Mouse (Mus musculus) embryonic facial prominence, embryonic 11.5 days (tissue): ENCODE results near the gene Lats2. TPM values are rescaled to one million over a fixed set of nuclear protein-coding genes. Genes with fewer than 3 reads are reported as not detected.

ENCODE experiments used
- ATAC-seq: fragments of 200-750 bp; cut with Nextera tagmentation; replicated peaks from 2 replicates; pipeline ENCODE4 v1.8.0; 2017; ENCODE audit warnings: low read depth; ENCODE audit not compliant: insufficient number of reproducible peaks, low FRiP score, low TSS enrichment
- DNase-seq: peaks from one replicate; pipeline ENCODE4 v3.0.0-alpha.2; 2015; ENCODE audit warnings: low spot score
- H3K27ac ChIP-seq: fragments of 300-500 bp; sonication (generic); replicated peaks from 2 replicates; pipeline ENCODE4 v1.5.1; 2014; ENCODE audit warnings: mild to moderate bottlenecking, low read depth, low read length, control low read depth
- H3K27me3 ChIP-seq: fragments of 300-500 bp; sonication (generic); 2 replicates; pipeline ENCODE4 v1.6.1; 2014; ENCODE audit warnings: mild to moderate bottlenecking, low read length, moderate library complexity, mixed read lengths; ENCODE audit not compliant: control insufficient read depth, insufficient read depth
- H3K36me3 ChIP-seq: fragments of 300-500 bp; sonication (generic); replicated peaks from 2 replicates; pipeline ENCODE4 v1.6.1; 2014; ENCODE audit warnings: low read depth, mild to moderate bottlenecking, low read length, moderate library complexity, mixed read lengths; ENCODE audit not compliant: control insufficient read depth, insufficient read depth
- H3K4me1 ChIP-seq: fragments of 300-500 bp; sonication (generic); 2 replicates; pipeline ENCODE4 v1.6.1; 2014; ENCODE audit warnings: low read length, mixed read lengths; ENCODE audit not compliant: control insufficient read depth, insufficient read depth
- H3K4me2 ChIP-seq: fragments of 300-500 bp; sonication (generic); 2 replicates; pipeline ENCODE4 v1.6.1; 2014; ENCODE audit warnings: low read depth, mild to moderate bottlenecking, control low read depth, low read length, moderate library complexity
- H3K4me3 ChIP-seq: fragments of 300-500 bp; sonication (generic); 2 replicates; pipeline ENCODE4 v1.5.1; 2014; ENCODE audit warnings: low read depth, low read length, control low read depth
- H3K9ac ChIP-seq: fragments of 300-500 bp; sonication (generic); replicated peaks from 2 replicates; pipeline ENCODE4 v1.6.1; 2014; ENCODE audit warnings: mild to moderate bottlenecking, control low read depth, low read length
- H3K9me3 ChIP-seq: fragments of 300-500 bp; sonication (generic); replicated peaks from 2 replicates; pipeline ENCODE4 v1.6.1; 2016; ENCODE audit warnings: mild to moderate bottlenecking, low read length, inconsistent platforms, mixed read lengths; ENCODE audit not compliant: control insufficient read depth
- WGBS: fragments of 180-500 bp; shearing (Covaris S2); extraction: QIAGEN DNeasy Blood & Tissue Kit; methylation state at CpG from one replicate; pipeline ENCODE4 v1.1.7; 2014; 5-methylcytosine and 5-hydroxymethylcytosine counted together
- microRNA-seq: library from miRNA; unstranded; fragments of <30 nt; microRNA quantifications from one replicate; pipeline ENCODE4, GENCODE M21; 2016; ENCODE audit warnings: borderline number of aligned reads
- polyA plus RNA-seq: library from polyadenylated mRNA; unstranded; fragments of >200 nt; fragmentation: Nextera tagmentation; extraction: Ambion mirVana; gene quantifications from 2 replicates; pipeline ENCODE4 v1.2.1, GENCODE M21; 2014

The Lats2 gene
- polyA plus RNA-seq, 1 experiment from 2014 or later: 14.0 TPM

GRCm38 (mm10) chr14:57646155-57646554 lies 112.0 kb downstream of the Lats2 start:
- H3K27me3 ChIP-seq: no peaks in the 10 kb centered on the region
- H3K36me3 ChIP-seq: no peaks in the 10 kb centered on the region
- H3K9ac ChIP-seq: no peak overlapping the region
- H3K27ac ChIP-seq: no peak overlapping the region
- WGBS: 74% methylated on average over 4 of the region's 4 CpGs
- H3K4me3 ChIP-seq: no peak overlapping the region
- no peaks in the 10 kb centered on the region for H3K9me3 ChIP-seq
- no peak for ATAC-seq
- H3K4me2 ChIP-seq: no peak overlapping the region
- DNase-seq: no peak
- no peaks in the 10 kb centered on the region for H3K4me1 ChIP-seq

Small RNAs within 50 kb of the gene (microRNA-seq; reads per million reads assigned to microRNA genes)
- gene Mir3077: not detected

Other genes starting within 250 kb of the Lats2 start
- 0.60 and 1.6 TPM in 2 replicates for gene Il17d, start 233.6 kb downstream of the Lats2 start, polyA plus RNA-seq
- 102 and 104 TPM in 2 replicates for gene Eef1akmt1, start 186.8 kb downstream of the Lats2 start, polyA plus RNA-seq
- 37.0 and 38.0 TPM in 2 replicates for gene Xpo4, start 93.0 kb downstream of the Lats2 start, polyA plus RNA-seq
- gene Gm49361, start 12.3 kb downstream of the Lats2 start, polyA plus RNA-seq: not detected in 2 replicates
- 23.3 and 32.7 TPM in 2 replicates for gene Sap18, start 39.8 kb upstream of the Lats2 start, polyA plus RNA-seq
- gene Ska3, start 67.8 kb upstream of the Lats2 start, polyA plus RNA-seq: 49.7 and 53.6 TPM in 2 replicates
- gene Mrpl57, start 67.8 kb upstream of the Lats2 start, polyA plus RNA-seq: 118 and 126 TPM in 2 replicates
- gene Zdhhc20, start 131.9 kb upstream of the Lats2 start, polyA plus RNA-seq: 56.9 and 64.4 TPM in 2 replicates
- gene Micu2, start 240.9 kb upstream of the Lats2 start, polyA plus RNA-seq: 67.6 and 72.6 TPM in 2 replicates